Mouse (Mus musculus): ENCODE measurements around the gene Prkn. TPM values are rescaled to one million over a fixed set of nuclear protein-coding genes. Genes with fewer than 3 reads are reported as not detected.

Gene Prkn
- polyA plus RNA-seq, 1 experiment from 2014 or later: 3.0 TPM

DNA sequence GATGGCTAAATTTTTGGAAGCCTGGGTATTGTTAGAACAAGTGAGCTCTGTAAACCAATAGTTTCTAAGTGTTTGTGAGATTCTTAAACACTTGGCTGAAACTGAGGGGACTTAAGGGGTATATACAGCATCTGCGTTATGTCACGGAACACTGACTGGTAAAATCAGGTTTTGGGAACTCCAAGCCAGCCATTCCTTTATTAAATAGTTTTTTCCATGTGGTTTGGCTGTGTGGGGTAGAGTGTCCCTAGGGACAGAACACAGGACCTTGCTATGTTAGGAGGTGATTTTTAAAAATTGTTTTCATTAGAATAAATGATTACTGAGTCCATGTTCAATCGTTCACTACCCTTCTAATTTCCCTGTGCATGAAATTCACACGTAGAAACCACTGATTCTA lies 190.8 kb downstream of the Prkn start:
- no peak for ATAC-seq (ENCODE audit: insufficient number of reproducible peaks, insufficient read depth, low FRiP score, low read depth)
- Histone ChIP-seq H3K27me3 (ENCODE audit: control insufficient read depth, insufficient read depth, low read length) (no peaks in the 10 kb centered on the region), H3K4me2 (replicated peaks; ENCODE audit: low read depth, low read length) (no peak overlapping the region), H3K9me3 (ENCODE audit: control insufficient read depth, low read depth, low read length) (peaks cover 3% of the 10 kb centered on the region; the same call in 1 of the 2 replicates), H3K36me3 (ENCODE audit: control insufficient read depth, insufficient read depth, low read length) (no peaks in the 10 kb centered on the region), H3K4me1 (ENCODE audit: control insufficient read depth, insufficient read depth, low read length) (peaks cover 11% of the 10 kb centered on the region; the same call in 1 of the 2 replicates), H3K27ac (ENCODE audit: low read length) (no peak overlapping the region), H3K4me3 (ENCODE audit: low read depth, low read length) (no peak overlapping the region), H3K9ac (replicated peaks; ENCODE audit: low read depth, low read length) (no peak overlapping the region)
- WGBS: 63% methylated on average over 4 of the region's 4 CpGs

DNA sequence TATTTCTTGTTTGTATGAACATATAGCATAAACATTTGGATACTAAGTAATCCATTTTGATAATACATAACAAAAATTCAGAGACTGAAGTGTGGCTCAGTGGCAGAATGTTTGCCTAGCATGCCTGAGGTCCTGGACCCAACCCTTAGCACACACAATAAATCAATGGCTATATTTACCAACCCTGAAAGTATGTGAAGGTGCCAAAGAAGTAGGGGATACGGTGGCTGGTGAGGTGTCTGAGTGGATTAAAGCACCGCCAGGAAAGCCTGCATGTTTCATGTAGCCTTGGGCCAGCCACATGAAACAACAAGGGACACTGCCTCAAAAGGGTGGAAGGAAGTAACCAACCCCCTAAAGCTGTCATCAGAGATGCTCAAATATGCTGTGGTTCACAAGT lies 192.2 kb downstream of the Prkn start:
- ATAC-seq (ENCODE audit: insufficient number of reproducible peaks, insufficient read depth, low FRiP score, low read depth): peak; percentile 92
- WGBS: 60% methylated on average over 2 of the region's 2 CpGs
- H3K4me1 ChIP-seq (ENCODE audit: control insufficient read depth, insufficient read depth, low read length): peaks cover 11% of the 10 kb centered on the region; the same call in 1 of the 2 replicates

DNA sequence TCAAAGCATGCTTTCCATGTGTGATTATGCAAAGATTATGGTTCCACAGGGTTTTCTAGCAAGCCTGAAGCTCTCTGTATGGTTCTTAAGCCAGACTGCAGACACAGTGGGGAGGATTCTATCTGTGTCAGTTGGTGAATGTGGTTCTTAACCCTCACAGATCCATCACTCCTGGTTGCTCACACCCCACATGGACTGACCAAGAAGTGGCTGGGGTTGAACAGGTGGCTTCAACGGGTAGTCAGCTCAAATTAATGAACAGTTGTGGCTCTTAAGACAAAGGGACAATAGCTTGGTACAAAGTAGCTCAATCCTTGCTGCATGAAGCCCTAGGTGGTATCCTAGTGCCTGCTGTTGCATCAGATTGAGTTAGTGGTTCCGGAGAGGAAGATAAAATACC lies 193.4 kb downstream of the Prkn start:
- no peak overlapping the region for H3K4me2 ChIP-seq (replicated peaks; ENCODE audit: low read depth, low read length)
- 62% methylated on average over 2 of the region's 2 CpGs for WGBS
- no peak overlapping the region for H3K9ac ChIP-seq (replicated peaks; ENCODE audit: low read depth, low read length)
- H3K9me3 ChIP-seq (ENCODE audit: control insufficient read depth, low read depth, low read length): peaks cover 3% of the 10 kb centered on the region; the same call in 1 of the 2 replicates
- no peaks in the 10 kb centered on the region for H3K27me3 ChIP-seq (ENCODE audit: control insufficient read depth, insufficient read depth, low read length)
- no peak for ATAC-seq (ENCODE audit: insufficient number of reproducible peaks, insufficient read depth, low FRiP score, low read depth)
- H3K36me3 ChIP-seq (ENCODE audit: control insufficient read depth, insufficient read depth, low read length): no peaks in the 10 kb centered on the region
- H3K4me3 ChIP-seq (ENCODE audit: low read depth, low read length): no peak overlapping the region
- peaks cover 11% of the 10 kb centered on the region; the same call in 1 of the 2 replicates for H3K4me1 ChIP-seq (ENCODE audit: control insufficient read depth, insufficient read depth, low read length)
- H3K27ac ChIP-seq (ENCODE audit: low read length): no peak overlapping the region

More for the DNA sequence above, 192.2 kb downstream of the Prkn start:
- Histone ChIP-seq H3K4me3 (ENCODE audit: low read depth, low read length) (no peak overlapping the region), H3K27me3 (ENCODE audit: control insufficient read depth, insufficient read depth, low read length) (no peaks in the 10 kb centered on the region), H3K9me3 (ENCODE audit: control insufficient read depth, low read depth, low read length) (peaks cover 3% of the 10 kb centered on the region; the same call in 1 of the 2 replicates), H3K4me2 (replicated peaks; ENCODE audit: low read depth, low read length) (no peak overlapping the region), H3K27ac (ENCODE audit: low read length) (no peak overlapping the region), H3K36me3 (ENCODE audit: control insufficient read depth, insufficient read depth, low read length) (no peaks in the 10 kb centered on the region), H3K9ac (replicated peaks; ENCODE audit: low read depth, low read length) (no peak overlapping the region)

DNA sequence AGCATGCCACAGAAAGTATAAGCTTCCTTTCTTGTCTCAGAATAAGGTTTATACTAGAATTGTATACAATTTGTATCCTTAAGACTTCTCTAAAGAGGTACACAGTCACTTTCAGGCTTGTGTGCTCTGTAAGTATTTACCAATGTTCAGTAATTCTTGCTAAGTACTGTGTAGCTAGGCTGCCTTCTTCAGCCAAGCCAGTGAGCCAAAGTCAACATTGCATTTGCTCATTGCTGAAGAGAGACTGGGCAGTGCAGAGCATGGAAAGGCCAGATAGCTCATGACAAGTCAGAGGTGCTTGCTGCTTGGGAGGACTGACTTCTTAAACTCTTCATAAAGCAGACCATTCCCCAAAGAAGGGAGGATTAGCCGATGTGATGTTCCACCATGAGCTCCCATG lies 198.1 kb downstream of the Prkn start:
- no peak overlapping the region for H3K4me3 ChIP-seq (ENCODE audit: low read depth, low read length)
- no peaks in the 10 kb centered on the region for H3K9me3 ChIP-seq (ENCODE audit: control insufficient read depth, low read depth, low read length)
- H3K9ac ChIP-seq (replicated peaks; ENCODE audit: low read depth, low read length): no peak overlapping the region
- no peak overlapping the region for H3K4me2 ChIP-seq (replicated peaks; ENCODE audit: low read depth, low read length)
- H3K27ac ChIP-seq (ENCODE audit: low read length): no peak overlapping the region
- no peaks in the 10 kb centered on the region for H3K36me3 ChIP-seq (ENCODE audit: control insufficient read depth, insufficient read depth, low read length)
- WGBS: 96% methylated on average over 1 of the region's 1 CpGs
- no peak for ATAC-seq (ENCODE audit: insufficient number of reproducible peaks, insufficient read depth, low FRiP score, low read depth)
- H3K4me1 ChIP-seq (ENCODE audit: control insufficient read depth, insufficient read depth, low read length): no peaks in the 10 kb centered on the region
- H3K27me3 ChIP-seq (ENCODE audit: control insufficient read depth, insufficient read depth, low read length): no peaks in the 10 kb centered on the region

DNA sequence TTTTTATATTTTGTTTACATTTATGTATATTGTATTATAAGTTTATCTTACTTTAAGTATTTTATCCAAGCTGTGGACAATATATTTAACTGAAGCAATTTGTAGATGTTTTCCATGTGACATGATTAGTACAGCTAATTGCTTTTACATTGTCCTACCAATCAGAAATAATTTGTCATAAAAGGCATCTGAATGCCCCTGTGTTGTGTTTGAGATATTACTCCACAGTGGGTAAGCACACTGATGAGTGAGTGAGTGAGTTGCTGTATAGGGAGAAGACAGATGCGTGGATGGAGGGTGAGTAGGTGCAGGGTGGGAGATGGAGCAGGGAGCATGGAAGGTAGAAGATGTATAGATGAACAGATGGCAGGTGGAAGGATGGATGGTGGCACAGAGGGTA lies 218.8 kb downstream of the Prkn start:
- Histone ChIP-seq H3K4me3 (ENCODE audit: low read depth, low read length) (no peak overlapping the region), H3K9me3 (ENCODE audit: control insufficient read depth, low read depth, low read length) (no peaks in the 10 kb centered on the region), H3K27ac (ENCODE audit: low read length) (no peak overlapping the region), H3K36me3 (ENCODE audit: control insufficient read depth, insufficient read depth, low read length) (no peaks in the 10 kb centered on the region), H3K27me3 (ENCODE audit: control insufficient read depth, insufficient read depth, low read length) (no peaks in the 10 kb centered on the region), H3K4me2 (replicated peaks; ENCODE audit: low read depth, low read length) (no peak overlapping the region), H3K9ac (replicated peaks; ENCODE audit: low read depth, low read length) (no peak overlapping the region), H3K4me1 (ENCODE audit: control insufficient read depth, insufficient read depth, low read length) (no peaks in the 10 kb centered on the region)
- no peak for ATAC-seq (ENCODE audit: insufficient number of reproducible peaks, insufficient read depth, low FRiP score, low read depth)
- 90% methylated on average over 1 of the region's 1 CpGs for WGBS

DNA sequence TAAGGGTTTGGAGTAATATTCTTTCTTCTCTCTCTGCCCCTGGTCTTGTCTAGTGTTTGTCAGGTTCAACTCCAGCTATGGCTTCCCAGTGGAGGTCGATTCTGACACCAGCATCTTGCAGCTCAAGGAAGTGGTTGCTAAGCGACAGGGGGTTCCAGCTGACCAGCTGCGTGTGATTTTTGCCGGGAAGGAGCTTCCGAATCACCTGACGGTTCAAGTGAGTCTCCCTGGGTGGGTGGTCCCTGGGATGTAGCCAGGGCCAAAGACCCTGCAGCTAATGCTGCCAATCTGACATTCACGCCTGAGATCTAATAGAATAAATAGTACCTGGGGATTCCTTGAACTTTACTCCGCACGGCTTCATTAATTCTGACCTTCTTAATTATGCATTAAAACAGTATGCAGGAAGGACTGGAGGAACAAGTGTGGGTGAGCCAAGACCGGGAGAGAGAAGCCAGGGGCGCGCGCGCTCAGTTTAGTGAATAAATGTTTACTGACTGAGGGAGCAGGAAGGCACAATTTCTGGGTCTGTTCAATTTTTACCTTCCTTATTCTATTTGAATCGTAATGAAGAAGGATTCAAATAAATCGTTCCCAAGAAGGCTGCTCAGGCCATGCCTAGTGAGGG lies 227.0 kb downstream of the Prkn start:
- H3K27ac ChIP-seq (ENCODE audit: low read length): no peak overlapping the region
- no peaks in the 10 kb centered on the region for H3K36me3 ChIP-seq (ENCODE audit: control insufficient read depth, insufficient read depth, low read length)
- no peak overlapping the region for H3K4me3 ChIP-seq (ENCODE audit: low read depth, low read length)
- ATAC-seq (ENCODE audit: insufficient number of reproducible peaks, insufficient read depth, low FRiP score, low read depth): peak; percentile 18; the same call in 1 of the 2 replicates
- no peaks in the 10 kb centered on the region for H3K27me3 ChIP-seq (ENCODE audit: control insufficient read depth, insufficient read depth, low read length)
- no peaks in the 10 kb centered on the region for H3K9me3 ChIP-seq (ENCODE audit: control insufficient read depth, low read depth, low read length)
- H3K4me1 ChIP-seq (ENCODE audit: control insufficient read depth, insufficient read depth, low read length): 0 out of 2 replicates have a peak, but pooled peaks cover 4% of the 10 kb centered on the region
- no peak overlapping the region for H3K9ac ChIP-seq (replicated peaks; ENCODE audit: low read depth, low read length)
- H3K4me2 ChIP-seq (replicated peaks; ENCODE audit: low read depth, low read length): peak overlapping the region; percentile 28
- WGBS: 8% methylated on average over 16 of the region's 16 CpGs

DNA sequence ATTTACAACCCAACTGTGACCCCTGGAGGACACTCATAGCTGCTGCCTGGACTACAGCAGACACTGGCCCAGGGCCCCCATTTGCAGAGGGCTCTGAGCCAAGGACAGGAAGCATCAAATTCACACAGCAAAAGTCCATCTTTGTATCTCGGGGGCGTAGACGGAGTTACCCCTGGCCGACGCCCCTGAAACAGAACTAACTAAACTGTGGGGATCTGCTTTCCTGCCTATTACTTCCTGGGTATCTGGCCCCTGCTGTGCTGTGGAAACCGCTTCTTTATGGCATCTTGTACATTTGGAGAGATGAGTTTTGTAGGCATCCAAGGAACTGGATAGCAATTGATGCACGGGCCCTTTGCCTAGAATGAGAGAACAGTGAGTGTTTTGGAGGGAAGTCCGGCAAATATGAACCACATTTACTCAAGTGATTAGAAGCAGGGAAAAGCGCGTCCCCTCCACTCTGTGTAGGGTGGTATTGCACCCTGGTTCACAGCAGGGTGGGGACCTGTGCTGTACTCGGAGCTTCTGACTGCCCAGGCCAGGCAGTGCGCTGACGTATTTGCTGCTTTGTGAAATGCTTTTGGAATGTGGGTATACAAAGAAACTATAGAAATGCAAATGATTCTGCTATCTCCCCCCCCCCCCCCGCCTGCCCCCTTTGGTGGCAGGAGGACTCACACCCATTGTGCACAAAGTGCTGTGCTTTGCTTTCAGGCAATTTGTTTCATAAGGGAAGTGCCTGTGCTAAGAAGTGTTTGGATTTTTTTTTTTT lies 227.7 kb downstream of the Prkn start:
- 0 out of 2 replicates have a peak, but pooled peaks cover 4% of the 10 kb centered on the region for H3K4me1 ChIP-seq (ENCODE audit: control insufficient read depth, insufficient read depth, low read length)
- no peak overlapping the region for H3K9ac ChIP-seq (replicated peaks; ENCODE audit: low read depth, low read length)
- no peak overlapping the region for H3K4me3 ChIP-seq (ENCODE audit: low read depth, low read length)
- no peak overlapping the region for H3K27ac ChIP-seq (ENCODE audit: low read length)
- whole genome bisulfite sequencing: 19% methylated on average over 14 of the region's 14 CpGs
- no peaks in the 10 kb centered on the region for H3K9me3 ChIP-seq (ENCODE audit: control insufficient read depth, low read depth, low read length)
- ATAC-seq (ENCODE audit: insufficient number of reproducible peaks, insufficient read depth, low FRiP score, low read depth): peak; percentile 91
- H3K36me3 ChIP-seq (ENCODE audit: control insufficient read depth, insufficient read depth, low read length): no peaks in the 10 kb centered on the region
- no peaks in the 10 kb centered on the region for H3K27me3 ChIP-seq (ENCODE audit: control insufficient read depth, insufficient read depth, low read length)
- peak overlapping the region; percentile 28; the same call in 1 of the 2 replicates for H3K4me2 ChIP-seq (replicated peaks; ENCODE audit: low read depth, low read length)

DNA sequence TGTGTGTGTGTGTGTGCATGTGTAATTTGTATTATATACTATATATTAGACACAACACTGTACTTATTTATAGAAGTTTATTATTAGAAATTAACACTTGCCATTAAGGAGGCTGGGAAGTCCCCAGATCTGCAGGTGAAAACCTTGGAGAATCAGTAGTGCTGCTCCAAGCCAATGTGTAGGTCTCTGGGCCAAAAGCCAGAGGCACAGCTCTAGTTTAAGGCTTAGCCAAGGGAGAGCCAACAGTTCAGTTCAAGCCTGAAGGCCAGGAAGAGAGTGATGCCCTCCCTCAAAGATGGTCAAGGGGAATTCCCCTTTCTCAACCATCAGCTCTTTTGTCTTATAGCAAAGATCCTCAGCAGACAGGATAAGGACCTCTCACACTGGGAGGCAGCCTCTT lies 230.8 kb downstream of the Prkn start:
- no peak overlapping the region for H3K4me3 ChIP-seq (ENCODE audit: low read depth, low read length)
- H3K4me2 ChIP-seq (replicated peaks; ENCODE audit: low read depth, low read length): no peak overlapping the region
- H3K27ac ChIP-seq (ENCODE audit: low read length): no peak overlapping the region
- ATAC-seq (ENCODE audit: insufficient number of reproducible peaks, insufficient read depth, low FRiP score, low read depth): no peak
- H3K36me3 ChIP-seq (ENCODE audit: control insufficient read depth, insufficient read depth, low read length): no peaks in the 10 kb centered on the region
- H3K9ac ChIP-seq (replicated peaks; ENCODE audit: low read depth, low read length): no peak overlapping the region
- H3K27me3 ChIP-seq (ENCODE audit: control insufficient read depth, insufficient read depth, low read length): no peaks in the 10 kb centered on the region
- 0 out of 2 replicates have a peak, but pooled peaks cover 4% of the 10 kb centered on the region for H3K4me1 ChIP-seq (ENCODE audit: control insufficient read depth, insufficient read depth, low read length)
- no peaks in the 10 kb centered on the region for H3K9me3 ChIP-seq (ENCODE audit: control insufficient read depth, low read depth, low read length)

Data from stomach, embryonic 14.5 days (tissue).